Mouse (Mus musculus) spleen, adult 2 months (tissue): ENCODE measurements around the gene Spsb2.

Experiments used
- CTCF ChIP-seq: fragments of 200-500 bp; IDR thresholded peaks from 2 replicates; pipeline ENCODE4 v1.5.1; 2011; ENCODE audit warnings: mild to moderate bottlenecking, inconsistent platforms; ENCODE audit not compliant: insufficient read depth, insufficient read length, insufficient replicate concordance; ENCODE audit errors: extremely low read depth
- POLR2A ChIP-seq: fragments of 200-500 bp; IDR thresholded peaks from 2 replicates; pipeline ENCODE4 v1.6.1; 2011; ENCODE audit warnings: low read depth, low read length, inconsistent platforms

GRCm38 (mm10) chr6:124834512-124835081, 26.1 kb downstream of the Spsb2 start:
- TF ChIP-seq CTCF (no peak), POLR2A (no peak)
